Mouse (Mus musculus): ENCODE measurements around the gene Dnajc7. TPM values are rescaled to one million over a fixed set of nuclear protein-coding genes. Genes with fewer than 3 reads are reported as not detected.
"Not testable (repeated sequence)": the region's sequence is repeated elsewhere in the genome, so short reads cannot be mapped to it uniquely, and the experiment has no call there.

Dnajc7 gene
- total RNA-seq, 2 experiments from 2014 or later: 276 to 297 TPM

DNA sequence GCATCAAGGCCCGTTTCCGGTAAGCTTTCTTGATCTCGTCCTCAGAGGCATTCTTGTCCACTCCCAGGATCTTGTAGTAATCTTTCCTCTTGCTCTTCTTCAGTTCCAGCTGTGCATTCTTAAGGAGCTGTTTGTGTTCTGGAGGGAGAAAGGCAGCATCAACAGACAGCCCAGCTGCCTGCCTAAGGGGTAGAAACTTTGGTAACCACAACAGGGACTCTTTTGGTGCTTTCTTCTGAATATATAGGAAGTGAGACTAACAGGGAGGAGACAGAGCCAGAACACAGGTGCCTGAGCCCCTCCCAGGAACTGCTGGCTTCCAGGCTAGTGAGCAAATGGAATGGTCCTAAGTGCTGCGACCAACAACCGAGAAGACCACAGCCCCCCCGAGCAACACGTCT lies 35.4 kb downstream of the Dnajc7 start:
- intact Hi-C loops (cut with DNase I): no loop called here
- no peak for DNase-seq

- intact Hi-C loops (cut with DNase I): no loop called here
- DNase-seq: no peak
Observed at GRCm38 (mm10) chr11:100582836-100583235, 37.1 kb downstream of the Dnajc7 start.

DNA sequence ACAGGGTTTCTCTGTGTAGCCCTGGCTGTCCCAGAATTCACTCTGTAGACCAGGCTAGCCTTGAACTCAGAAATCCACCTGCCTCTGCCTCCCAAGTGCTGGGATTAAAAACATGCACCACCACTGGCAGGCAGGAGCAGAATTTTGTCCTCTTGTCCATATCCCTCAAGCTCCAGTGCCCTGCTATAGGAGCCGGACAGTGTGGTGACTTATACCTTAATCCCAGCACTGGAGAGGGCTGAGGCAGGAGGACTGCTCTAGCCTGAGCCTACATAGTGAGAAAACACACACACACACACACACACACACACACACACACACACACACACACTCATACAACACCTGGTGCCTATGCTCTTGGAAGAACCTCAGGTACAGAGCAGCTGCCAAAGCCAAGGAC lies 37.6 kb downstream of the Dnajc7 start:
- DNase-seq; intact Hi-C loops (cut with DNase I): not testable (repeated sequence)

DNA sequence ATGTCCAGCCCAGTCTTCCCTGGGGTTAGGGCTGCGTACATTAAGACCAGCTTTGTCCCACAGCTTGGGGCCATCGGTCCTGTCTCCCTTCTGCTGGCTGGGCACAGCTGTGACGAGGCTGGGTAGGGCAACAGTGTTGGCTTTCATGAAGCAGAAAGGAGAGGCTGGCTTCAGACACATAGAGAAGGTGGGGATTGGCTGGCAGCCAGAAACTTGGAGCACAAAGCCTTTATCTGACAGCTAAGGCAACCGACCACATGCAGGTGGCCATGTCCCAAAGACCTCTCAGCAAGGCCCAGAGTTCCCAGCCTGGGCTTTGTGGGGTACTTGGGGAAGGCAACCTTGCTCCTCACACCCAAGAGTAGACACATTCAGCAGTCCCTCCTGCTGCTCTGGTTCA lies 38.2 kb downstream of the Dnajc7 start:
- intact Hi-C loops (cut with DNase I): no loop called here
- peak; percentile 72 for DNase-seq

DNA sequence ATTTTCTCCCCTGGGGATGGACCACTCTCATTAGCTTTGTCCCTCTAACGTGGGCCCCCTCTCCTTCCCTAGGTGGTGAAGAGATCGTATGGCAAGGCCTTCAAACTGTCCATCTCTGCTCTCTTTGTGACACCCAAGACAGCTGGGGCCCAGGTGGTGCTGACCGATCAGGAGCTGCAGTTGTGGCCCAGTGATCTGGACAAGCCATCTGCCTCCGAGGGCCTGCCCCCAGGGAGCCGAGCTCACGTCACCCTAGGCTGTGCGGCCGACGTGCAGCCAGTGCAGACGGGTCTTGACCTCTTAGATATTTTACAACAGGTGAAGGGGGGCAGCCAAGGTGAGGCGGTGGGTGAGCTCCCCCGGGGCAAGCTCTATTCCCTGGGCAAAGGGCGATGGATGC lies 39.7 kb downstream of the Dnajc7 start:
- DNase-seq: no peak
- intact Hi-C loops (cut with DNase I): no loop called here

DNA sequence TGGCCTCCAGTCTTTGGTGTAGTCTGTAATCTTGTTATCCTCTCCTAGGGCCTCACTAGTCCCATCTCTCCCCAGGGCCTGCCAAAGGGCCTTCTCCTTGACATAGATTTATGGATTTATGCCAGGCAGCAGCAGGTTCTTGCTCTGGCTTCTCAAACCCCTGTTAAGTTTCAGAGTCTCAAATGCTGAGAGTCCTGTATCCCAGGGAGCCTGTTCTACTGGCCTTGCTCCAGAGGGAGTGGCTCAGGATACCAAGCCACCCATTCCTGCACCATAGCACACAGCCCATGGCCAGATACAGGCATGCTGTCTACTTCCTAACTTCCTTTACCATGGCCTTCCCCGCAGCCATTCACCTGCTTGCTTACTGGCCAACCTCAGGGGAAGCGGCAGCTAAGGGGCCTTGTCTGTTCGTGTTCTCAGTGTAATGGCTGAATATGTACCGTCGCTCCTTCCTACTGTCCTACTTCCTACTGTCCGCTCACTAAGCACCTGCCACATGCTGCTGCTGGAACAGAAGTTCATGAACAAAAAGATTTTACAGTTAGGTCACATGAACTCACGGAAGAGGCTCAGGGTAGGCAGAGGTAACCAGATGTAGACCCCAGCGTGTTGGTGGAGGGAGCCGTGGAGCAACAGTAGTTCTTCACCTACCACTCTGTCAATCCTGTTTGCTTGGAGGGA lies 40.7 kb downstream of the Dnajc7 start:
- no peak for DNase-seq
- intact Hi-C loops (cut with DNase I): no loop called here

- intact Hi-C loops (cut with DNase I): no loop called here
- DNase-seq: no peak
Observed at GRCm38 (mm10) chr11:100577852-100578599, 41.9 kb downstream of the Dnajc7 start.

DNA sequence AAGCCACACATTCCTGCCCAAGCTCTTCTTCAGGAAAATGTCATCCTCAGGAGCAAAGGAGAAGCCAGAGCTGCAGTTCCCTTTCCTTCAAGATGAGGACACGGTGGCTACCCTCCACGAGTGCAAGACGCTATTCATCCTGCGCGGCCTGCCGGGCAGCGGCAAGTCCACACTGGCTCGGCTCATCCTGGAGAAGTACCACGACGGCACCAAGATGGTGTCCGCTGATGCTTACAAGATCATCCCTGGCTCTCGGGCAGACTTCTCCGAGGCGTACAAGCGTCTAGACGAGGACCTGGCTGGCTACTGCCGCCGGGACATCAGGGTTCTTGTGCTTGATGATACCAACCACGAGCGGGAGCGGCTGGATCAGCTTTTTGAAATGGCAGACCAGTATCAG lies 43.7 kb downstream of the Dnajc7 start:
- no peak for DNase-seq
- intact Hi-C loops (cut with DNase I): no loop called here

DNA sequence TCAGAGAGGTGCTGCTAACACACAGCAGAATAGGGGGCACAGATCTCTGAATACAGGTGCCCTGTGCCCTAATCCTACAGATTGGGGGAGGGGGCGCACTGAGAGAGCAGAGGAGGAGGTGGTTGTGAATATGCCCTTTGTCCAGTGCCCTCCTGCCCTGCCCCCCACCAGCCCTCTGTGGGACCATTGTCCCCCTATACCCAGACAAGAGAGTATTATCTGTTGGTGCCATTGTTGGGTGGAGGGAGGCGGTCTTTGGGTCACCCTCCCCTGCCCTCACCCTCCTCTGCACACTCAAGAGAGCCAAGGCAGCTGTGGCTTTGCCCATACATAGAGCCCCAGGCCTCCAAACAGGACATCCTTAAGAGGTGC lies 44.5 kb downstream of the Dnajc7 start:
- intact Hi-C loops (cut with DNase I): no loop called here
- DNase-seq: no peak

DNA sequence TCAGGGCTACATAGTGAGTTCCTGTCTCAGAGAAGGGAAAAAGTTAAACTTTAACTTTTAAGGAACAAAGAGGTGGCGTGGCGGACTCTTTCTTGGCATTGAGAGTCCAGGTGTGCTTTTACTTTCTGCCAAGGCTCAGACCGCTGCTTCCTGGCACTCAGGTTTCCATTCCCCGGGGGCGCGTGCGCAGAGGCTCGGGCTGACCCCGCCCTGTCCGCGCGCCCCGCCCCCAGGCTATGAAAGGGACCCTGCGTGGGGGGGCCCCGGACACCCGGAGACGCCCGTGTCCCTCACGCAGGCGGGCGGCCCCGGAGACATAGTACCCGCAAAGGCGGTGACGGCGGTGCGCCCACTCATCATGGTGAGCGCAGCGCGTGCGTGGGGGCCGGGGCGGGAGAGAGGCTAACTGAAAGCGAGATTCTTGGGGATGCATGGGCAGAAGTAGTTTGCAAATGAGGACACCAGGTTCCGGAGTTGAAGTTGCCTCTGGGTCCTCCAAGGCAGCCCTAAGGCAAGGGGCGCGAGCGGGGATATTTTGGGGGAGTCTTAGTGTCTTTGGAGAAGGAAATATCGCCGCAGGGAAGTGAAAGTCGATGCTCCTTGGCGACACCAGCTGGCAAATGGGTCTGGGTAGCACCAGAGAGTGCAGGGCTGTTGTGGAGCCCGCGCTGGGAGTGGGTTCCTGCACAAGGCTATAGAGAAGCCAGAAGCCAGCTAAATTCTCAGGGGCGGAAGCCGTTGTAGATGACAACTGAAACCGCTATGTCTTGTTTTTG lies 45.1 kb downstream of the Dnajc7 start, which contains the start of gene Cnp:
Gene Cnp, plus strand, starts transcription at position 197 of the 776 bp plus-strand sequence.
- peak; percentile 66 for DNase-seq
- intact Hi-C loops (cut with DNase I): loop anchor here (5.0 kb wide), 1 partner anchor 32 kb away; no protein-coding TSS in a partner anchor

DNA sequence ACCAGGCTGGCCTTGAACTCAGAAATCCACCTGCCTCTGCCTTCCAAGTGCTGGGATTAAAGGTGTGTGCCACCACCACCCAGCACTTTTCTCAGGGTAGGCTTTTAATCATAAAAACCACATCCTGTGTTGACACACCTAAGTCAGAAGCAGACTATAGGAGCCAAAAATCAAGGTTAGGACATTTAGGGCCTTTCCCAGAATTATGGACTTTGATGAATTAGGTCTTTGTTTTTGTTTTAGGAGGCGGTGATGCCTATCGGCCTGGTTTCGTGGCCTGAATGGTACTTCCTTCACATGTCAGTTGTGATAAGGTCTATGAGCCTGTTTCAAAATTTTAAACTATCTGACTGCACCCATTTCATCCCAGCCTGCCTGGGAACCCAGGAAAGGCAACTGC lies 45.8 kb downstream of the Dnajc7 start:
- intact Hi-C loops (cut with DNase I): loop anchor here (5.0 kb wide), 1 partner anchor 33 kb away; no protein-coding TSS in a partner anchor
- DNase-seq: no peak

DNA sequence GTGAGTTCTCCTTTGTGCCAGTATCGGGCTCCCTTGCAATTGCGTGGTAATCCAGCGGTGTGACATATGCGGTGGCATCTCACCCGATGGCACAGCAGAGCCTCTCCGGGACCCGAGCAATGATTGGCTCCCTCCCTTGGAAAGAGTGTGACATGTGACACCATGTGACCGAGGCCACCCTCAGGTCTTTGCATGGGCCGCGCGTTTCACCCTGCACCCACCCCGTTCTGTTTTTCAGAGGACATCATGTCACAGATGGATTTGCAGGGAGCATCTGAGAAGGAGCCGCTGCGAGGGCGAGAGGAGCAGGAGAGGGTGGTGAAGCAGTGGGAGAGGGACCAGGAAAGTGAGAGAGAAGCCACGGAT lies 48.8 kb downstream of the Dnajc7 start:
- DNase-seq: no peak
- intact Hi-C loops (cut with DNase I): loop anchor here (2.0 to 5.0 kb wide), 3 partner anchors 36 to 390 kb away; no protein-coding TSS in a partner anchor

- intact Hi-C loops (cut with DNase I): loop anchor here (2.0 to 5.0 kb wide), 3 partner anchors 37 to 390 kb away; no protein-coding TSS in a partner anchor
Observed at GRCm38 (mm10) chr11:100570430-100571201, 49.4 kb downstream of the Dnajc7 start.

DNA sequence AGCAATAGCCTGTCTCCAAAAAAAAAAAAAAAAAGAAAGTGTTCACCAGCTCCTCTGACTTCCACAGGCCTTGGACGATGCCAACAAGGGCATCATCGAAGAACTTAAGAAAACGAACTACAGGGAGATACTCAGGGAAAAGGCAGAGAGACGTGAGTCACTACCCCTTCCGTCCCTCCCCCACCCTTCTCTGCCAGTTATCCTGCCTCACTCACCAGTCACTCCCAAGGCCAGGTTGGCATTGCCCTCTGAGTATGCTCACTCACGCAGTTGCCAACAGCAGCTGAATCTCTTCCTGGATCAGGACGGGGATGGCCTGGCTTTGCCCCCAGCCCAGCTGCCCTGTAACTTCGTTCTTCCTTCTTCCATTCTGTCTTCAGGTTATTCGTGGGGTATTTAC lies 50.2 kb downstream of the Dnajc7 start:
- DNase-seq: no peak
- intact Hi-C loops (cut with DNase I): loop anchor here (2.0 to 5.0 kb wide), 3 partner anchors 38 to 391 kb away; no protein-coding TSS in a partner anchor

More at GRCm38 (mm10) chr11:100570430-100571201, 49.4 kb downstream of the Dnajc7 start:
- DNase-seq: peak; percentile 76

DNA sequence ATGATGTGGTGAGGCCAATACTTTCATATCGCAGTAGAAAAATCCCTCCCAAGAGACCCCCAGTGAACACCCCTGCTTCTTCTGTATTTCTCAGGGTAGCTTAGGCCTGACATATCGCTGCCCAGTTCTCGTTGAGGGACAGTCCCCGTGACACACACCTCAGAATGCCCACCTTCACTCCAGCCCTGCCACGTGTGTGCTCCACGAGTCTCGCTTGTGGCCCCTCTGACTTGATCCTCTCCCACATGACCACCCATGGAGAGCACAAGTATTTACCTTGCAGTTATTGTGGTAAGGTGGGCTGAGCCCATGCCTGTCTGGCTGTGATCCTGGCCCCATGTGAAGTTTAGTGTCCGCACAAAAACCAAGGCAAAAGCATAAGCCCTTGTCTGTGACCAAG lies 51.3 kb downstream of the Dnajc7 start:
- DNase-seq: no peak
- intact Hi-C loops (cut with DNase I): no loop called here

- DNase-seq: no peak
- intact Hi-C loops (cut with DNase I): no loop called here
Observed at GRCm38 (mm10) chr11:100567815-100568245, 52.1 kb downstream of the Dnajc7 start.

DNA sequence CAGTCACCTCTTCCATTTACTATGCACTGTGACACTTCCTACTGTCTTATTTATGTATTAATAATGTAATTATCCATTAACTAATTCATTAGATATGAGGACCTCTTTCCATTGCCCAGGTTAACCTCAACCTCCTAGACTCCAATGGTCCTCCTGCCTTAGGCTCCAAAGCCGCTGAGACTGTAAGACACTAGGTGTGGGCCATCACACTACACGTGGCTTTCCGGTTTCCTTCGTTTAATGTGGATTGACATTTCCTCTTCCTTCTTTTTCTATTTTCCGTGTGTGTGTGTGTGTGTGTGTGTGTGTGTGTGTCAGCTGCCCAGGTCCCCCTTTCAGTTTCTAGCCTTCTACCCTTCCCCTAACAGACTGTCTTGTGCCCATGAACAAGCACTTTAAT lies 52.7 kb downstream of the Dnajc7 start:
- intact Hi-C loops (cut with DNase I): no loop called here
- no peak for DNase-seq

- no peak for DNase-seq
- intact Hi-C loops (cut with DNase I): no loop called here
Observed at GRCm38 (mm10) chr11:100564703-100565102, 55.3 kb downstream of the Dnajc7 start.

GRCm38 (mm10) chr11:100564297-100564696 lies 55.7 kb downstream of the Dnajc7 start:
- intact Hi-C loops (cut with DNase I): no loop called here
- no peak for DNase-seq

GRCm38 (mm10) chr11:100561748-100562147 lies 58.2 kb downstream of the Dnajc7 start:
- DNase-seq: no peak
- intact Hi-C loops (cut with DNase I): no loop called here
